Mouse (Mus musculus): ENCODE measurements around the gene Fam13c. TPM values are rescaled to one million over a fixed set of nuclear protein-coding genes. Genes with fewer than 3 reads are reported as not detected.
"Not testable (repeated sequence)": the region's sequence is repeated elsewhere in the genome, so short reads cannot be mapped to it uniquely, and the experiment has no call there.

Fam13c gene
- polyA plus RNA-seq, 1 experiment: 22.4 TPM

GRCm38 (mm10) chr10:70433334-70433733, 6.9 kb upstream of the Fam13c start:
- Histone ChIP-seq H3K27ac (ENCODE audit: insufficient read depth, low read length) (no peak overlapping the region), H3K4me1 (ENCODE audit: control insufficient read depth, insufficient read depth, low read length) (no peaks in the 10 kb centered on the region), H3K36me3 (ENCODE audit: control insufficient read depth, insufficient read depth, low read length, poor library complexity, severe bottlenecking) (no peaks in the 10 kb centered on the region), H3K9me3 (replicated peaks; ENCODE audit: control insufficient read depth, insufficient read depth, low read length, poor library complexity, severe bottlenecking) (peaks cover 4% of the 10 kb centered on the region; the same call in 1 of the 2 replicates), H3K27me3 (ENCODE audit: control insufficient read depth, insufficient read depth, low read length, poor library complexity, severe bottlenecking) (0 out of 2 replicates have a peak, but pooled peaks cover 2% of the 10 kb centered on the region), H3K4me3 (ENCODE audit: low read depth, low read length) (no peak overlapping the region), H3K9ac (ENCODE audit: low read depth, poor library complexity, severe bottlenecking) (no peak overlapping the region)
- TF ChIP-seq CTCF (IDR thresholded peaks at IDR 0.05; ENCODE audit: low read depth, low read length) (no peak), EP300 (IDR thresholded peaks at IDR 0.05; ENCODE audit: insufficient read depth, low read depth, low read length) (no peak), POLR2A (IDR thresholded peaks at IDR 0.05; ENCODE audit: insufficient read depth, low read length) (no peak)

- not testable (repeated sequence) for H3K27me3 ChIP-seq (ENCODE audit: control insufficient read depth, insufficient read depth, low read length, poor library complexity, severe bottlenecking); H3K4me1 ChIP-seq (ENCODE audit: control insufficient read depth, insufficient read depth, low read length); H3K27ac ChIP-seq (ENCODE audit: insufficient read depth, low read length); H3K4me3 ChIP-seq (ENCODE audit: low read depth, low read length); H3K9ac ChIP-seq (ENCODE audit: low read depth, poor library complexity, severe bottlenecking); H3K9me3 ChIP-seq (replicated peaks; ENCODE audit: control insufficient read depth, insufficient read depth, low read length, poor library complexity, severe bottlenecking); H3K36me3 ChIP-seq (ENCODE audit: control insufficient read depth, insufficient read depth, low read length, poor library complexity, severe bottlenecking)
Measured at GRCm38 (mm10) chr10:70433736-70434135, 6.5 kb upstream of the Fam13c start.

- H3K27me3 ChIP-seq (ENCODE audit: control insufficient read depth, insufficient read depth, low read length, poor library complexity, severe bottlenecking): 0 out of 2 replicates have a peak, but pooled peaks cover 2% of the 10 kb centered on the region
- H3K9me3 ChIP-seq (replicated peaks; ENCODE audit: control insufficient read depth, insufficient read depth, low read length, poor library complexity, severe bottlenecking): peaks cover 4% of the 10 kb centered on the region; the same call in 1 of the 2 replicates
- no peak for TF ChIP-seq CTCF (IDR thresholded peaks at IDR 0.05; ENCODE audit: low read depth, low read length)
- TF ChIP-seq EP300 (IDR thresholded peaks at IDR 0.05; ENCODE audit: insufficient read depth, low read depth, low read length): no peak
- TF ChIP-seq POLR2A (IDR thresholded peaks at IDR 0.05; ENCODE audit: insufficient read depth, low read length): no peak
- no peak overlapping the region for H3K4me3 ChIP-seq (ENCODE audit: low read depth, low read length)
- H3K27ac ChIP-seq (ENCODE audit: insufficient read depth, low read length): no peak overlapping the region
- H3K36me3 ChIP-seq (ENCODE audit: control insufficient read depth, insufficient read depth, low read length, poor library complexity, severe bottlenecking): no peaks in the 10 kb centered on the region
- peaks cover 2% of the 10 kb centered on the region for H3K4me1 ChIP-seq (ENCODE audit: control insufficient read depth, insufficient read depth, low read length)
- H3K9ac ChIP-seq (ENCODE audit: low read depth, poor library complexity, severe bottlenecking): no peak overlapping the region
Measured at GRCm38 (mm10) chr10:70436656-70437055, 3.6 kb upstream of the Fam13c start.

GRCm38 (mm10) chr10:70437289-70437688, 3.0 kb upstream of the Fam13c start:
- Histone ChIP-seq H3K9ac (ENCODE audit: low read depth, poor library complexity, severe bottlenecking) (no peak overlapping the region), H3K36me3 (ENCODE audit: control insufficient read depth, insufficient read depth, low read length, poor library complexity, severe bottlenecking) (no peaks in the 10 kb centered on the region), H3K27me3 (ENCODE audit: control insufficient read depth, insufficient read depth, low read length, poor library complexity, severe bottlenecking) (0 out of 2 replicates have a peak, but pooled peaks cover 2% of the 10 kb centered on the region), H3K9me3 (replicated peaks; ENCODE audit: control insufficient read depth, insufficient read depth, low read length, poor library complexity, severe bottlenecking) (peaks cover 4% of the 10 kb centered on the region; the same call in 1 of the 2 replicates), H3K4me1 (ENCODE audit: control insufficient read depth, insufficient read depth, low read length) (peaks cover 2% of the 10 kb centered on the region), H3K4me3 (ENCODE audit: low read depth, low read length) (no peak overlapping the region), H3K27ac (ENCODE audit: insufficient read depth, low read length) (no peak overlapping the region)
- no peak for TF ChIP-seq EP300 (IDR thresholded peaks at IDR 0.05; ENCODE audit: insufficient read depth, low read depth, low read length)

GRCm38 (mm10) chr10:70440639-70441461, 569 bp downstream of the Fam13c start:
- peak overlapping the region; percentile 68 for H3K4me3 ChIP-seq (ENCODE audit: low read depth, low read length)
- no peaks in the 10 kb centered on the region for H3K27me3 ChIP-seq (ENCODE audit: control insufficient read depth, insufficient read depth, low read length, poor library complexity, severe bottlenecking)
- H3K36me3 ChIP-seq (ENCODE audit: control insufficient read depth, insufficient read depth, low read length, poor library complexity, severe bottlenecking): no peaks in the 10 kb centered on the region
- peaks cover 4% of the 10 kb centered on the region; the same call in 1 of the 2 replicates for H3K9me3 ChIP-seq (replicated peaks; ENCODE audit: control insufficient read depth, insufficient read depth, low read length, poor library complexity, severe bottlenecking)
- H3K27ac ChIP-seq (ENCODE audit: insufficient read depth, low read length): peak overlapping the region; percentile 78
- no peak for TF ChIP-seq POLR2A (IDR thresholded peaks at IDR 0.05; ENCODE audit: insufficient read depth, low read length)
- 0 out of 2 replicates have a peak, but pooled peaks have one; percentile 56 for TF ChIP-seq EP300 (IDR thresholded peaks at IDR 0.05; ENCODE audit: insufficient read depth, low read depth, low read length)
- peak overlapping the region; percentile 51 for H3K9ac ChIP-seq (ENCODE audit: low read depth, poor library complexity, severe bottlenecking)
- H3K4me1 ChIP-seq (ENCODE audit: control insufficient read depth, insufficient read depth, low read length): peaks cover 7% of the 10 kb centered on the region

GRCm38 (mm10) chr10:70442156-70442555, 1.9 kb downstream of the Fam13c start:
- peaks cover 7% of the 10 kb centered on the region for H3K4me1 ChIP-seq (ENCODE audit: control insufficient read depth, insufficient read depth, low read length)

More at GRCm38 (mm10) chr10:70442156-70442555, 1.9 kb downstream of the Fam13c start:
- no peak for TF ChIP-seq EP300 (IDR thresholded peaks at IDR 0.05; ENCODE audit: insufficient read depth, low read depth, low read length)
- TF ChIP-seq CTCF (IDR thresholded peaks at IDR 0.05; ENCODE audit: low read depth, low read length): no peak
- TF ChIP-seq POLR2A (IDR thresholded peaks at IDR 0.05; ENCODE audit: insufficient read depth, low read length): no peak
- H3K9ac ChIP-seq (ENCODE audit: low read depth, poor library complexity, severe bottlenecking): peak overlapping the region; percentile 51
- peak overlapping the region; percentile 63 for H3K27ac ChIP-seq (ENCODE audit: insufficient read depth, low read length)
- no peaks in the 10 kb centered on the region for H3K9me3 ChIP-seq (replicated peaks; ENCODE audit: control insufficient read depth, insufficient read depth, low read length, poor library complexity, severe bottlenecking)
- no peaks in the 10 kb centered on the region for H3K27me3 ChIP-seq (ENCODE audit: control insufficient read depth, insufficient read depth, low read length, poor library complexity, severe bottlenecking)
- no peaks in the 10 kb centered on the region for H3K36me3 ChIP-seq (ENCODE audit: control insufficient read depth, insufficient read depth, low read length, poor library complexity, severe bottlenecking)
- peak overlapping the region; percentile 25; the same call in 1 of the 2 replicates for H3K4me3 ChIP-seq (ENCODE audit: low read depth, low read length)

Data from ES-Bruce4 (cell line).